Mouse (Mus musculus): ENCODE data around the gene Zfp598.
"Not testable (repeated sequence)": the region's sequence is repeated elsewhere in the genome, so short reads cannot be mapped to it uniquely, and the experiment has no call there.

Zfp598 gene

DNA sequence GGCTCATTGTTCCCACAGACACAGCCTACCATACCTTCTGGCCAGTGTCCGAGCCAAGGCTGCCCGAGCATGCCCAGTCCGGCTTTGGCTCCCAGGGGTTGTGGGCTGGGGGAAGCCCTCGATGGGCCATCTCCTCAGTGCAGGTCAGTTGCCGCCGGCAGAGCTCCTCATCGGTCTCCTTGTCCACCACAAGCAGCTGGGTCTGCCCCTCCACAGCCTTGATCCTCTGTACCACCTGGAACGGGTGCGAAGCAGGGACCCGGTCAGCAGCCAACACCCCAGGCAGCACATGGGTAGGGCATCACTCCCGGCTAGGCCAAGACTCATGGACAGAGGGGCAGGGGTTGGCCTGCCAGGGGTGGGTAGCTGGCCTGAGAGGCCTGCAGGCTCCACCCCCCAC is 22.0 kb upstream of the Zfp598 start:
- no peak for DNase-seq

GRCm38 (mm10) chr17:24648731-24649377 is 20.6 kb upstream of the Zfp598 start:
- no peak for DNase-seq

GRCm38 (mm10) chr17:24649581-24650069 is 19.9 kb upstream of the Zfp598 start:
- DNase-seq, result no peak

DNA sequence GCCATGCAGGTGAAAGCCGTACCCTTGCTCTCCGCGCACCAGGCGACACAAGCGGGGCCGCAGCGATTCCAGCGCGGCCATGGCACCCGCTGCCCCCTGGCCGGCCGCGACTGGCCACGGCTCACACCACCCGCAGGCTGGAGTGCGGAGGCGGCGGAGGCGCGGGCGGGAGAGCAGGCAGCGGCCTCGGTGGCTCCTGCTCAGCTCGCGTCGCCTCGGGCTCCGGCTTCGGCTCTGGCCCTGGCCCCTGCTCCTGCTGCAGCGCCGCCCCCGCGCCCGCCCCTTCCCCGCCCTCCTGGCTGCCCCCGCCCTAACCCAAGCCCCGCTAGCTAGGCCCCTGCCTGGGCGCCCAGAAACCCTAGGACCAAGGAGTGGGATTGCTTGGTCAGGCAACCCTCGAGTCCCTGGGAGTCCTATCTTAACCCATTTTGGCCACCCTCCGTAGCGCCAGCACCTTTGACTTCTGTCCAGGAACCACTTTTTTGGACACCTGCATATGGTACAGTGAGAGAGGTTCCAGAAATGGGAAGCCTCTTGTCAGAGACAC is 19.3 kb upstream of the Zfp598 start, which contains the start of gene Slc9a3r2:
Slc9a3r2 (minus strand) TSS at position 258 of the 547 bp plus-strand sequence.
- DNase-seq, result peak; percentile 50

GRCm38 (mm10) chr17:24650766-24651165 is 18.7 kb upstream of the Zfp598 start:
- DNase-seq, result no peak

DNA sequence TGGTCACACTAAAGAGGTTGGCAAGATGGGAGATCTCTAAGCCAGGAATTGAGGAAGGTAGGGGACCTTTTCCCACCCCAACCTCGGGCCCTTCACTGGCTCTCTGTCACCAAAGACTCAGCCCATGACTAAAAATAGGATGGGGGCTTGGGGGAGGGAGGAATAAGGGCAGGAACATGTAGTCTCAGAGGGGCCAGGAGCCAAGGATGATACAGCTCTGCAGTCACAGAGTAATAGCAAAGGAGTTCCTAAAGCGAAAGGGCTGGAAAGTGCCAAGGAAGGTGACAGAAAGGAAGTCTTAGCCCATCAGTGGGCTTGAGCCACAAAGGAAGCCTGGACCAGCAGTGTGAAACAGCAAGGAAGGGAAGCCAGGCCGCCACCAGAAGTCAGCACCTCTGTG is 17.7 kb upstream of the Zfp598 start:
- no peak for DNase-seq

DNA sequence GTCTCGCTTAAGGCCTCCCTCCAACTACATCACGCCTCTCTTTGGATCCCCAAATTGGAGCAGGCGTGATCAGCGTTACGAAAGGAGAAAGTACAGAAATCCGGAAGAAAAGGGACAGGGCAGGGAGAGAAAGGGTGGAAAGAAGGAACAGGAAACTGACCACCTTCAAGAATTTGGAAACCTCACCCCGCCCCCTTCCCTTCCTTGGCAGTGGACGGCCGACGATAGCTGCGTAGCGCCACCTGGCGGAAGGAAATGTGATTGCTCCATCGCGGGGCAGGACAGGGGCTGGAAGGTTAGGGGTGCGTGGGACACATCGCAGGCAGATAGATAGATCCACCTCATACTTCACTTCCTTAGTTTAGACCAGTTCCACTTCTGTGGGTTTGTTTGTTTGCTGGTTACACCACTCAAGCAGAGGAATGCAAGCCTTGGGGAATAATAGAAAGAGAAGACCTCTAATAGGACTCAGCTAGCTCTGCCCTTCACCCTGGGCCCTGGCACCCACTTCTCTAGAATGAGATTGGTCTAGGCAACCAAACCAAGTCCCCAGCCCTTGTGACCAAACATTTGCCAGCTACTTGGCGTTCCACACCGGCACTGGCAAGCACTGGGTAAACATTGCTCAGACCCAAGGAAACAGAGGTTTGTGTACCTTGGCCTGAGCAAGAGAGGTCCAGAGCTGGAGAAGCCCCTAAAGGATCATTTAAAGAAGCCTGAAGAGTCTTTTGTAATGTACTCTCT is 15.3 kb upstream of the Zfp598 start:
- peak; percentile 50 for DNase-seq

GRCm38 (mm10) chr17:24654969-24655368 is 14.5 kb upstream of the Zfp598 start:
- DNase-seq, result no peak

DNA sequence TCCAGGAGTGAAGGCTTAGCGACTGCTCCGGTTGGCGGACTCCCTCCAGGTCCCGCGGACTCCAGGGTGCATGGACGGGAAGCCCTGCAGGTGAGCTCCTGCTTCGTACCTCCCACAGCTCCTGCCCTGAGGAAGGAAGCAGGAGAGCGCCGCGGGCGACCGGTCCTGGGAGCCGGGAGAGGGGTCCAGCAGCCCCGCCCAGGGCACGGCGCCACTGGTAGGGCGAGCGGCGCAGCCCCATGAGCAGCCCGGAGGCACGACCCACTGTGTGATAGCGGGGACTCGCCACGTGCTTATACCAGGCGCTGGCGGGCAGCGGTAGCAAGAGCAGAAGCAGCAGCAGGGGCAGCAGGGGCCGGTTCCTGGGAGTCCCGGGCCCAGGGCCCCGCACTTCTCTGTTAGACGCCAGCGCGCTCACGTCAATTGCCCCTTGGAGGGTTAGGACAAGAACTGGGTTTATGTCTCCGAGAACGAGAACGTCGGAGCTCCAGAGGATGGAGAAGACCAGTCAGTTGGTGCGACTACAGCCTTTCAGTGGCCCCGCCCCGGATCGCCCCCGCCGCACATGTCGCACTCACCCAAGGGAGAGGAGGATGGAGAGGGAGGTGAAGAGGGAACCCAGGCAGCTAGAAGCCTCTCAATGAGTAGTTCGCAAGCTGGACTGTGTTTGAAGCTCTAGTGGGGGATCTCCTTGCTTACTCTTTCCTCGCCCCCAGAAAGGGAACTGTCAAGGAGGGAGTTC is 11.3 kb upstream of the Zfp598 start, which contains the start of gene Npw:
Npw (minus strand) TSS at position 441 of the 742 bp plus-strand sequence.
- no peak for DNase-seq

DNA sequence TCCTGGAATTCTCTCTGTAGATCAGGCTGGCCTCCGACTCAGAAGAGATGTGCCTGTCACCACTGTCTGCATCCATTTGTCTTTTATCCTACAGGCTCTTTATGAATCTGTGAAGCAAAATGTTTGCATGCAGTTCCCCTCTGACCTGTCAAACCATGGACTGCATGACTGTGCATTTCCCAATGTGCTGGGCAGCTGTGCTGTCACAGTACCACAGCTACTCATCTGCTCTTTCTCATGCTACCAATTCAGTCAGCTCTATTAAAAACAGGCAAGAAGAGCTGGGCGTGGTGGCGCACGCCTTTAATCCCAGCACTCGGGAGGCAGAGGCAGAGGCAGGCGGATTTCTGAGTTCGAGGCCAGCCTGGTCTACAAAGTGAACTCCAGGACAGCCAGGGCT is 2.5 kb upstream of the Zfp598 start:
- DNase-seq, result not testable (repeated sequence)

DNA sequence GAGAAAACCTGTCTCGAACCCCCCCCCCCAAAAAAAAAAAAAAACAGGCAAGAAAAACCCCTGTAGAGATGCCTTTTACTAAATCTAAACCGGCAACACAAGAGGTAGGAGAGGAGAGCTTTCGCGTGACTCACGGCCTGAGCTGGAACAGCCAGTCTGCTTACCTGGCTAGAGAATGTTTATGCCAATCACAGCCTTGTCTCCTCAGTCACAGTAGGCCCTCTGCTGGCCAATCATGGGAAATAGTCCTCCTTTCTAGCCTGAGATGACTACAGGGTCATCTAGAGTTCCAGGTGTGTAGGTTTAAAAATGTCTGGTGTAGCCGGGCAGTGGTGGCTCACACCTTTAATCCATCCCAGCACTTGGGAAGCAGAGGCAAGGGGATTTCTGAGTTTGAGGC is 2.1 kb upstream of the Zfp598 start:
- no peak for DNase-seq

- not testable (repeated sequence) for DNase-seq
These were observed 308 bp upstream of the Zfp598 start for GRCm38 (mm10) chr17:24669214-24669544.

GRCm38 (mm10) chr17:24670246-24670844 is 858 bp downstream of the Zfp598 start:
- no peak for DNase-seq

DNA sequence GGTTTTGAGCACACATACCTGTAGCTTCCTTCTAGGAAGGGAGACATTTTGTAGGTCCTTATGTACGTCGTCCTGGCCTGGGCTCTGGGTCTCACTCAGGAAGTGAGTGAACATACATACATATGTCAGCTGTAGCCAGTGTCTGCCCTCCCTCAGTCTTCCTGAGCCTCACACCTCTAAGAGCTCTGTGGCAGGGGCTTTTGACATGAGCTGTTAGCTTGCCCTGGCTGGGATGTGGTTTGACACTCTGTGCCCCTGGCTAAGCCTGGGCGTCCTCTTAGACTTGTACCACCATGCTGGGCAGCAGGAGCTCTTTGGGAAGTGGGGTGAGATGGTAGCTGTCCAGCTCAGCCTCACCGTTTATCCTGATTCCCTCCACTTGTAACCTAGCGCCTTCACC is 1.9 kb downstream of the Zfp598 start:
- no peak for DNase-seq

DNA sequence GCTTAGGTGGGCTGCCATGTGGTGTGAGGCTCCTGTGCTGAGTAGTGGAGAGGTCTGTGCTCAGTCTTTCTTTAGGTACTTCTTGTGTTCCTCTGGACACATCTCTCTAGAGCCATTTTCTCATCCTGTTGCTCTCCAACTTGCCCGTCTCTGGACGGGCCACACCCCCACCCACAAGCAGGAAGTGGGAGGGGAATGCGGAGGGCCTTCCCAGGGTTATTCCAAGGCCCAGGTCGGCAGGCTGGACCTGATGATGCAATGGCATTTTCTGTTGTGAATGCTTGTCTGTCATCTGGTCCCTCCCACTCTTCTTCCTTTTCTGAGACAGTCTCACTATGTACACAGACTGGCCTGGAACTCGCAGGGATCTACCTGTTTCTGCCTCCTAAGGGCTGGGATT is 2.7 kb downstream of the Zfp598 start:
- DNase-seq, result no peak

DNA sequence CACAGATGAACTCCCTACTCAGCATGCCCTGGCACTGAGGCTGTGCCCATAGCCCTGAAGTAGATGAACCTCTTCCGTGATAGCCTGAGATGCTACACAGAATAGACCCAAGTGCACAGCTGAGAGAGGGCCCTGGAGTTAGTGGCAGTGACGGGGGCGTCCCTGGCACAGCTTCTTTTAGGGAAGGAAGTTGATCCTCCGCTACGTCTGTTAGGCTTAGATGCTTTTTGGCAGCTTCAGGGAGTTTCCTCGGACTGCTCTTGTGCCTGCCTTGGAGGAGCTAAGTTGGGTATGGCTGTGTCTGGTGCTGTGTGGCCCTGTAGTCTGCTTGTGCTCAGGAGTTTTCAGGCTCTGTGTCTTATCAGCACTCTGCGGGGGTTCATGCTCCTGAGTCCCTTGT is 4.8 kb downstream of the Zfp598 start:
- DNase-seq, result peak; percentile 65

GRCm38 (mm10) chr17:24676187-24676586 is 6.7 kb downstream of the Zfp598 start:
- no peak for DNase-seq

DNA sequence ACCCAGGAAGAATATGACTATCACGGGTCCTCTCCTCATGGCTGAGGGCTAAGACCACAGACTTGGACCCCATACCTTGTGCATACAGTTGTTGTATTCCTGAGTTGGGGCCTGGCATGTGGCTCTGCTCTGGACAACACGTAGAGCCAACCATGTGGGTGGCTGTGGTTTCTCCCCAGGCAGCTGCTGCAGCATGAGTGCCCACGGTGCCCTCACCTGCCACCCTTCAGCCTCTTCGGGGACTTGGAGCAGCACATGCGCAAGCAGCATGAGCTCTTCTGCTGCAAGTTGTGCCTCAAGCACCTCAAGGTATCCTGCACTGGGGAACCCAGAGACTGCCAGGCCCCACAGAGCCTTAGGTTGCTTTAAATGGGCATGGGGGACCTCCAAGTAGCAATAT is 7.4 kb downstream of the Zfp598 start:
- DNase-seq, result no peak

GRCm38 (mm10) chr17:24677500-24678080 is 8.1 kb downstream of the Zfp598 start:
- DNase-seq, result no peak

- no peak for DNase-seq
These were observed 17.0 kb downstream of the Zfp598 start for GRCm38 (mm10) chr17:24686514-24686913.

- no peak for DNase-seq
These were observed 17.7 kb downstream of the Zfp598 start for GRCm38 (mm10) chr17:24687146-24687595.

DNA sequence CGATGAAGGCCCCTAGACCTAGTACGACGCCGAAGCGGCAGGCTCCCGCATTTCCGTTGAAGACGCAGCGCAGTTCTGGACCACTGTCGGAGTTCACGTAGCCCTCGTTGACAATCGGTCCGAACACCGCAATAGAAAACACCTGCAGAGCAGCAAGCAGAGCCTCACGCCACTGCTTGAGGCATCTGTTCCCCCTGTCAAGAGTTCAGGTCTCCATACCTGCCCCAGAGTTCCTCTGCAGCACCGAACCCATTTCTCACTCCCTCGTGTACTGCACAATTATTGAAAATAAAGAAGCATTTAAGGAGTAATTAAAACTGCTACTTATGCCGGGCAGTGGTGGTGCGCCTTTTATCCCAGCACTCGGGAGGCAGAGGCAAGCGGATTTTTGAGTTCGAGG is 18.1 kb downstream of the Zfp598 start:
- no peak for DNase-seq
